Mouse (Mus musculus) liver, embryonic 16.5 days (tissue): ENCODE data around the gene Ube4a. TPM values are rescaled to one million over a fixed set of nuclear protein-coding genes. Genes with fewer than 3 reads are reported as not detected.

Experiments used
- ATAC-seq: fragments of 200-750 bp; cut with Nextera tagmentation; 2 replicates; pipeline ENCODE4 v1.8.0; 2017; ENCODE audit warnings: low read depth, mild to moderate bottlenecking, moderate number of reproducible peaks, moderate library complexity
- H3K27ac ChIP-seq: fragments of 300-500 bp; sonication (generic); 2 replicates; pipeline ENCODE4 v1.5.1; 2014; ENCODE audit warnings: mild to moderate bottlenecking, low read length
- H3K27me3 ChIP-seq: fragments of 300-500 bp; sonication (generic); 2 replicates; pipeline ENCODE4 v1.6.1; 2014; ENCODE audit warnings: low read depth, low read length, mixed read lengths; ENCODE audit not compliant: control insufficient read depth, insufficient read depth
- H3K36me3 ChIP-seq: fragments of 300-500 bp; sonication (generic); 2 replicates; pipeline ENCODE4 v1.6.1; 2014; ENCODE audit warnings: mild to moderate bottlenecking; ENCODE audit not compliant: control insufficient read depth, insufficient read depth
- H3K4me1 ChIP-seq: fragments of 300-500 bp; sonication (generic); 2 replicates; pipeline ENCODE4 v1.6.1; 2014; ENCODE audit warnings: low read depth, low read length, mixed read lengths; ENCODE audit not compliant: control insufficient read depth
- H3K4me2 ChIP-seq: fragments of 300-500 bp; sonication (generic); 2 replicates; pipeline ENCODE4 v1.6.1; 2014; ENCODE audit warnings: low read depth, low read length, mixed read lengths
- H3K4me3 ChIP-seq: fragments of 300-500 bp; sonication (generic); 2 replicates; pipeline ENCODE4 v1.5.1; 2014; ENCODE audit warnings: low read depth, mild to moderate bottlenecking, low read length
- H3K9ac ChIP-seq: fragments of 300-500 bp; sonication (generic); 2 replicates; pipeline ENCODE4 v1.6.1; 2014; ENCODE audit warnings: low read depth, low read length
- H3K9me3 ChIP-seq: fragments of 300-500 bp; sonication (generic); replicated peaks from 2 replicates; pipeline ENCODE4 v1.6.1; 2016; ENCODE audit warnings: low read length; ENCODE audit not compliant: control insufficient read depth
- WGBS: fragments of 180-500 bp; shearing (Covaris S2); extraction: QIAGEN DNeasy Blood & Tissue Kit; methylation state at CpG from one replicate; pipeline ENCODE4 v1.1.7; 2014; ENCODE audit not compliant: insufficient replicate concordance; 5-methylcytosine and 5-hydroxymethylcytosine counted together
- polyA plus RNA-seq: library from polyadenylated mRNA; unstranded; fragments of >200 nt; fragmentation: Nextera tagmentation; extraction: Ambion mirVana; gene quantifications from 2 replicates; pipeline ENCODE4 v1.2.1, GENCODE M21; 2015

The Ube4a gene
- polyA plus RNA-seq, 1 experiment from 2014 or later = 11.5 TPM

GRCm38 (mm10) chr9:44903856-44904255 is 61.5 kb downstream of the Ube4a start:
- H3K4me2 ChIP-seq = no peak overlapping the region
- no peaks in the 10 kb centered on the region for H3K4me1 ChIP-seq
- H3K9ac ChIP-seq = no peak overlapping the region
- no peak overlapping the region for H3K27ac ChIP-seq
- H3K36me3 ChIP-seq = no peaks in the 10 kb centered on the region
- ATAC-seq = no peak
- 49% methylated on average over 4 of the region's 4 CpGs for WGBS
- no peak overlapping the region for H3K4me3 ChIP-seq
- H3K27me3 ChIP-seq = no peaks in the 10 kb centered on the region
- no peaks in the 10 kb centered on the region for H3K9me3 ChIP-seq

DNA sequence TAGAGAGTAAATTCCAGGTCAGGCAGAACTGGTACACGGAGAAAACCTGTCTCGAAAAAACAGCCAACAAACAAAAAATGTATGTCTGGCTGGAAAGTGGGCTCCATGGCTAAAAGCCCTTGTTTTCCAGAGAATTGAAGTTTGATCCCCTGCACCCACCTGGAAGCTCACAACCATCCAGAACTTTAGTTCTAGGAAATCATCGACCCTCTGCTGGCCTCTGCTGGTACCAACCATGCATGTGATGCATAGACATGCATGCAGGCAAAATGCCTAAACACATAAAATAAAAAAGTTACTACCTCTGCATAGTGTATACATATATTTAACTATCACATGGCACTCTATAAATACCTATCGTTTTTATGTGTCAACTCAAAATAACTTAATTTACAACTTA is 65.0 kb downstream of the Ube4a start:
- no peaks in the 10 kb centered on the region for H3K4me1 ChIP-seq

GRCm38 (mm10) chr9:44899716-44900115 is 65.7 kb downstream of the Ube4a start:
- H3K27me3 ChIP-seq = no peaks in the 10 kb centered on the region
- H3K27ac ChIP-seq = no peak overlapping the region
- no peak overlapping the region for H3K9ac ChIP-seq
- H3K4me3 ChIP-seq = no peak overlapping the region
- WGBS = 54% methylated on average over 3 of the region's 3 CpGs
- H3K4me2 ChIP-seq = no peak overlapping the region
- no peak for ATAC-seq
- no peaks in the 10 kb centered on the region for H3K4me1 ChIP-seq
- H3K36me3 ChIP-seq = no peaks in the 10 kb centered on the region
- H3K9me3 ChIP-seq = no peaks in the 10 kb centered on the region

More for the DNA sequence above, 65.0 kb downstream of the Ube4a start:
- H3K36me3 ChIP-seq = no peaks in the 10 kb centered on the region
- no peaks in the 10 kb centered on the region for H3K27me3 ChIP-seq
- 46% methylated on average over 4 of the region's 4 CpGs for WGBS
- H3K4me2 ChIP-seq = no peak overlapping the region
- H3K9me3 ChIP-seq = no peaks in the 10 kb centered on the region
- no peak overlapping the region for H3K9ac ChIP-seq
- no peak overlapping the region for H3K27ac ChIP-seq
- no peak for ATAC-seq
- no peak overlapping the region for H3K4me3 ChIP-seq

GRCm38 (mm10) chr9:44897024-44897423 is 68.4 kb downstream of the Ube4a start:
- no peak for ATAC-seq

DNA sequence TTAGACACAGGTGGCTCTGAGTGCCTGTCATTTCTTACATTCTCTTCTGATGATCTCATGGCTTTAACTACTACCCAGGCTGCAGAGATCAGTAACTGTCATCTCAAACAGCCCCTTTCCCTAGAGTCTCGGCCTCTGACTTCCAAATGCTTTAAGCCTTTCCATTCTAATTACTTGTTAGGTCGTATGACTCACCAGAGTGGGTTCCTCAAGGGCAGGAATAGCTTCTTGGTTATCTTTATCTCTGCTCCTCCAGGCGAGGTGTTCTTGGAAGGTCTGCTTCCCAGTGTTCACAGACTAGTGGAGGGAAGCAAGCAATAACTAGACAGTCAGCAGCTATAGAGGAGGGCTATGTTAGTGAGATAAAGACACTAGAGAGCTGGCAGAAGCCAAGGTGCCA is 72.7 kb downstream of the Ube4a start:
- no peaks in the 10 kb centered on the region for H3K36me3 ChIP-seq
- 23% methylated on average over 3 of the region's 3 CpGs for WGBS
- H3K4me1 ChIP-seq = no peaks in the 10 kb centered on the region
- H3K9me3 ChIP-seq = no peaks in the 10 kb centered on the region
- H3K9ac ChIP-seq = no peak overlapping the region
- H3K27me3 ChIP-seq = no peaks in the 10 kb centered on the region
- no peak overlapping the region for H3K4me2 ChIP-seq
- H3K4me3 ChIP-seq = no peak overlapping the region
- no peak overlapping the region for H3K27ac ChIP-seq
- ATAC-seq = no peak

More at GRCm38 (mm10) chr9:44897024-44897423, 68.4 kb downstream of the Ube4a start:
- H3K27ac ChIP-seq = no peak overlapping the region
- H3K9me3 ChIP-seq = no peaks in the 10 kb centered on the region
- no peaks in the 10 kb centered on the region for H3K27me3 ChIP-seq
- no peaks in the 10 kb centered on the region for H3K4me1 ChIP-seq
- H3K4me2 ChIP-seq = no peak overlapping the region
- H3K9ac ChIP-seq = no peak overlapping the region
- no peak overlapping the region for H3K4me3 ChIP-seq
- 48% methylated on average over 4 of the region's 4 CpGs for WGBS
- no peaks in the 10 kb centered on the region for H3K36me3 ChIP-seq

DNA sequence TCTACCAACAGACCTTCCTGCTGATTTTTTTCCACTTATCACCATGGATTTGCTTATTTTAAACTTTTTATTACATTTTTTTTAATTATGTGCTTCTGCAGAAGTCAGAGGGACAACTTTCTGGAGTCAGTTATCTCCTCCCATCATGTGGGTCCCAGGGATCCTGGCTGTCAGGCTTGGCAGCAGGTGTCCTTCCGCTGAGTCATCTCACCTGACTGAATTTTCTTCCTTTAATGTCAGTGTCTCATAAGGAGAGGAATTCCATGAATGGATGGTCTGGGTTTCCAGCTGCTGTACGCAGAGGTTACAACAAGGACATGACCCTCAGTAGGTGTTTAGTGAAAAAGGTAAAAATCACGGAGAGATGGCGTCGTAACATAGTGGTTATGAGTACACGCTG is 74.2 kb downstream of the Ube4a start:
- no peaks in the 10 kb centered on the region for H3K4me1 ChIP-seq
- no peak overlapping the region for H3K27ac ChIP-seq
- no peaks in the 10 kb centered on the region for H3K27me3 ChIP-seq
- H3K9me3 ChIP-seq = no peaks in the 10 kb centered on the region
- H3K4me3 ChIP-seq = no peak overlapping the region
- ATAC-seq = no peak
- WGBS = 82% methylated on average over 6 of the region's 6 CpGs
- no peaks in the 10 kb centered on the region for H3K36me3 ChIP-seq
- no peak overlapping the region for H3K9ac ChIP-seq
- no peak overlapping the region for H3K4me2 ChIP-seq

- Histone ChIP-seq H3K4me3 (no peak overlapping the region), H3K4me2 (no peak overlapping the region), H3K27ac (no peak overlapping the region), H3K9ac (no peak overlapping the region), H3K27me3 (no peaks in the 10 kb centered on the region), H3K9me3 (no peaks in the 10 kb centered on the region), H3K4me1 (no peaks in the 10 kb centered on the region), H3K36me3 (no peaks in the 10 kb centered on the region)
- no peak for ATAC-seq
- WGBS = 20% methylated on average over 2 of the region's 2 CpGs
Observed at GRCm38 (mm10) chr9:44890122-44890521, 75.3 kb downstream of the Ube4a start.

- H3K9me3 ChIP-seq = no peaks in the 10 kb centered on the region
- no peak for ATAC-seq
- H3K36me3 ChIP-seq = no peaks in the 10 kb centered on the region
- H3K4me2 ChIP-seq = no peak overlapping the region
- H3K4me3 ChIP-seq = no peak overlapping the region
- H3K4me1 ChIP-seq = peaks cover 2% of the 10 kb centered on the region
- H3K27ac ChIP-seq = no peak overlapping the region
- no peak overlapping the region for H3K9ac ChIP-seq
- no peaks in the 10 kb centered on the region; the same call in 1 of the 2 replicates for H3K27me3 ChIP-seq
- WGBS = 60% methylated on average over 7 of the region's 7 CpGs
Observed at GRCm38 (mm10) chr9:44888114-44888624, 77.2 kb downstream of the Ube4a start.

- no peak overlapping the region for H3K27ac ChIP-seq
Observed at GRCm38 (mm10) chr9:44882981-44883569, 82.3 kb downstream of the Ube4a start.

More at GRCm38 (mm10) chr9:44882981-44883569, 82.3 kb downstream of the Ube4a start:
- peaks cover 34% of the 10 kb centered on the region for H3K4me1 ChIP-seq
- no peaks in the 10 kb centered on the region; the same call in none of the 2 replicates for H3K27me3 ChIP-seq
- no peaks in the 10 kb centered on the region for H3K36me3 ChIP-seq
- H3K9me3 ChIP-seq = no peaks in the 10 kb centered on the region
- peak overlapping the region; percentile 93 for H3K4me3 ChIP-seq
- peak overlapping the region; percentile 99 for H3K4me2 ChIP-seq
- no peak overlapping the region for H3K9ac ChIP-seq
- WGBS = 1% methylated on average over 21 of the region's 21 CpGs
- no peak for ATAC-seq
